Mouse (Mus musculus): ENCODE data around the gene Large2. TPM values are rescaled to one million over a fixed set of nuclear protein-coding genes. Genes with fewer than 3 reads are reported as not detected.

Large2 gene
- polyA plus RNA-seq, 1 experiment from 2014 or later: 7.0 TPM

- peaks cover 40% of the 10 kb centered on the region for H3K36me3 ChIP-seq
- no peak for ATAC-seq (ENCODE audit: low FRiP score)
- peak overlapping the region; percentile 95 for H3K4me2 ChIP-seq (replicated peaks)
- peaks cover 40% of the 10 kb centered on the region for H3K4me1 ChIP-seq
- no peaks in the 10 kb centered on the region for H3K9me3 ChIP-seq (replicated peaks)
- H3K27me3 ChIP-seq: peaks cover 4% of the 10 kb centered on the region
- 88% methylated on average over 6 of the region's 6 CpGs for WGBS
- no peak overlapping the region for H3K27ac ChIP-seq
- H3K9ac ChIP-seq: peak overlapping the region; percentile 82
- peak overlapping the region; percentile 83 for H3K4me3 ChIP-seq
Measured at GRCm38 (mm10) chr2:92376300-92376699, 1.6 kb upstream of the Large2 start.

GRCm38 (mm10) chr2:92375788-92376187 lies 1.1 kb upstream of the Large2 start:
- Histone ChIP-seq H3K4me3 (peak overlapping the region; percentile 83), H3K4me1 (peaks cover 45% of the 10 kb centered on the region), H3K36me3 (peaks cover 35% of the 10 kb centered on the region), H3K27me3 (peaks cover 9% of the 10 kb centered on the region), H3K9me3 (replicated peaks) (no peaks in the 10 kb centered on the region), H3K27ac (peak overlapping the region; percentile 87), H3K4me2 (replicated peaks) (peak overlapping the region; percentile 95), H3K9ac (peak overlapping the region; percentile 82)
- 11% methylated on average over 10 of the region's 10 CpGs for WGBS
- peak; percentile 5 for ATAC-seq (ENCODE audit: low FRiP score)

GRCm38 (mm10) chr2:92375099-92375623 lies 492 bp upstream of the Large2 start:
- Histone ChIP-seq H3K27me3 (peaks cover 16% of the 10 kb centered on the region), H3K4me1 (peaks cover 51% of the 10 kb centered on the region), H3K36me3 (peaks cover 28% of the 10 kb centered on the region), H3K9me3 (replicated peaks) (no peaks in the 10 kb centered on the region), H3K4me3 (peak overlapping the region; percentile 83), H3K4me2 (replicated peaks) (peak overlapping the region; percentile 95), H3K9ac (peak overlapping the region; percentile 82), H3K27ac (peak overlapping the region; percentile 87)
- 0% methylated on average over 29 of the region's 29 CpGs for WGBS
- peak; percentile 93 for ATAC-seq (ENCODE audit: low FRiP score)

GRCm38 (mm10) chr2:92373437-92373813 lies 1.2 kb downstream of the Large2 start:
- Histone ChIP-seq H3K4me1 (peaks cover 53% of the 10 kb centered on the region), H3K4me3 (no peak overlapping the region), H3K27ac (no peak overlapping the region), H3K36me3 (peaks cover 12% of the 10 kb centered on the region), H3K4me2 (replicated peaks) (no peak overlapping the region), H3K27me3 (peaks cover 32% of the 10 kb centered on the region), H3K9ac (no peak overlapping the region), H3K9me3 (replicated peaks) (no peaks in the 10 kb centered on the region)
- WGBS: 86% methylated on average over 11 of the region's 11 CpGs
- no peak for ATAC-seq (ENCODE audit: low FRiP score)

GRCm38 (mm10) chr2:92372767-92373436 lies 1.8 kb downstream of the Large2 start:
- Histone ChIP-seq H3K27ac (0 out of 2 replicates have a peak overlapping the region, but pooled peaks have one; percentile 23), H3K4me1 (peaks cover 53% of the 10 kb centered on the region), H3K36me3 (peaks cover 8% of the 10 kb centered on the region), H3K9me3 (replicated peaks) (no peaks in the 10 kb centered on the region), H3K9ac (no peak overlapping the region), H3K27me3 (peaks cover 32% of the 10 kb centered on the region), H3K4me2 (replicated peaks) (no peak overlapping the region), H3K4me3 (no peak overlapping the region)
- WGBS: 43% methylated on average over 9 of the region's 9 CpGs
- ATAC-seq (ENCODE audit: low FRiP score): no peak

- Histone ChIP-seq H3K27me3 (peaks cover 32% of the 10 kb centered on the region), H3K4me3 (no peak overlapping the region), H3K27ac (no peak overlapping the region), H3K9me3 (replicated peaks) (no peaks in the 10 kb centered on the region), H3K36me3 (peaks cover under 1% of the 10 kb centered on the region; the same call in 1 of the 2 replicates), H3K4me2 (replicated peaks) (no peak overlapping the region), H3K9ac (no peak overlapping the region), H3K4me1 (peaks cover 53% of the 10 kb centered on the region)
- no peak for ATAC-seq (ENCODE audit: low FRiP score)
- 10% methylated on average over 10 of the region's 10 CpGs for WGBS
Measured at GRCm38 (mm10) chr2:92371971-92372690, 2.5 kb downstream of the Large2 start.

- peak overlapping the region; percentile 59 for H3K9ac ChIP-seq
- H3K4me1 ChIP-seq: peaks cover 49% of the 10 kb centered on the region
- peaks cover 32% of the 10 kb centered on the region for H3K27me3 ChIP-seq
- no peaks in the 10 kb centered on the region for H3K9me3 ChIP-seq (replicated peaks)
- ATAC-seq (ENCODE audit: low FRiP score): no peak
- H3K4me3 ChIP-seq: peak overlapping the region; percentile 34
- 3% methylated on average over 45 of the region's 45 CpGs for whole genome bisulfite sequencing
- peak overlapping the region; percentile 69 for H3K4me2 ChIP-seq (replicated peaks)
- H3K36me3 ChIP-seq: peaks cover 6% of the 10 kb centered on the region; the same call in 1 of the 2 replicates
- H3K27ac ChIP-seq: peak overlapping the region; percentile 7; the same call in 1 of the 2 replicates
Measured at GRCm38 (mm10) chr2:92370821-92371805, 3.6 kb downstream of the Large2 start.

- peaks cover 12% of the 10 kb centered on the region; the same call in 1 of the 2 replicates for H3K36me3 ChIP-seq
- no peak for ATAC-seq (ENCODE audit: low FRiP score)
- peaks cover 44% of the 10 kb centered on the region for H3K4me1 ChIP-seq
Measured at GRCm38 (mm10) chr2:92370375-92370774, 4.3 kb downstream of the Large2 start.

GRCm38 (mm10) chr2:92367383-92368029 lies 7.2 kb downstream of the Large2 start:
- 49% methylated on average over 20 of the region's 20 CpGs for WGBS
- Histone ChIP-seq H3K4me2 (replicated peaks) (no peak overlapping the region), H3K4me3 (no peak overlapping the region), H3K36me3 (peaks cover 29% of the 10 kb centered on the region), H3K9ac (no peak overlapping the region), H3K4me1 (peaks cover 25% of the 10 kb centered on the region), H3K9me3 (replicated peaks) (no peaks in the 10 kb centered on the region), H3K27ac (no peak overlapping the region), H3K27me3 (peaks cover 32% of the 10 kb centered on the region)
- no peak for ATAC-seq (ENCODE audit: low FRiP score)

More at GRCm38 (mm10) chr2:92370375-92370774, 4.3 kb downstream of the Large2 start:
- Histone ChIP-seq H3K4me2 (replicated peaks) (peak overlapping the region; percentile 69), H3K27me3 (peaks cover 32% of the 10 kb centered on the region), H3K27ac (no peak overlapping the region), H3K9me3 (replicated peaks) (no peaks in the 10 kb centered on the region), H3K4me3 (peak overlapping the region; percentile 34), H3K9ac (peak overlapping the region; percentile 59)
- 12% methylated on average over 18 of the region's 19 CpGs for WGBS

- Histone ChIP-seq H3K27ac (no peak overlapping the region), H3K9me3 (replicated peaks) (no peaks in the 10 kb centered on the region), H3K4me1 (peaks cover 5% of the 10 kb centered on the region), H3K36me3 (peaks cover 38% of the 10 kb centered on the region), H3K4me3 (no peak overlapping the region), H3K27me3 (peaks cover 20% of the 10 kb centered on the region), H3K9ac (no peak overlapping the region), H3K4me2 (replicated peaks) (no peak overlapping the region)
- ATAC-seq (ENCODE audit: low FRiP score): no peak
- 91% methylated on average over 10 of the region's 10 CpGs for WGBS
Measured at GRCm38 (mm10) chr2:92365568-92365967, 9.1 kb downstream of the Large2 start.

GRCm38 (mm10) chr2:92364086-92364485 lies 10.6 kb downstream of the Large2 start:
- no peak for ATAC-seq (ENCODE audit: low FRiP score)
- Histone ChIP-seq H3K9ac (no peak overlapping the region), H3K4me1 (no peaks in the 10 kb centered on the region), H3K27me3 (peaks cover 5% of the 10 kb centered on the region), H3K4me3 (no peak overlapping the region), H3K4me2 (replicated peaks) (no peak overlapping the region), H3K9me3 (replicated peaks) (no peaks in the 10 kb centered on the region), H3K36me3 (peaks cover 53% of the 10 kb centered on the region), H3K27ac (no peak overlapping the region)
- WGBS: 94% methylated on average over 4 of the region's 4 CpGs
